Mouse (Mus musculus) thymus, postnatal 36 days (tissue): Measurements from ENCODE around the gene Lifr.

Experiments used
- DNase-seq, 2 experiments: peaks; one replicate each; pipeline ENCODE4 v3.0.0; 2022; ENCODE audit warnings: mixed read lengths in 2 of 2

The Lifr gene

GRCm38 (mm10) chr15:7207292-7207691 is 116.9 kb downstream of the Lifr start:
- DNase-seq: no peak

DNA sequence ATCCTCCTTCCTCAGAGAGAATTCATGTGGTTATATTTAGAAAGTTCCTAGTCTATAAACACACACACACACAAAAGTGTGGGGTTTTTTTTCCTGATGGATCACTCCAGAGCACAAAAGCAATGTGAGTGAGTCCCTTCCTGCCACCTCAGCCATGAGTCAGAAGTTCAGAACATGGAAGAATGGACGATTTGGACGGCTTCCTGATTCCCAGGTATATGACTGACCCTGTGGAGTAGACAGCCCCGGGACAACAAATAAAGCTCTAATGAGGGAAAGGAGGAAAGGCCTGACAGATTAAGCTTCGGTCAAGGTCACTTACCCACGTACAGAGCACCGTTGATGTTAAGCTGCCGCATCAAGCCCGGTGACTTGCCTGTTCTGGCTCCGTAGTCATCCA is 117.8 kb downstream of the Lifr start:
- no peak for DNase-seq

DNA sequence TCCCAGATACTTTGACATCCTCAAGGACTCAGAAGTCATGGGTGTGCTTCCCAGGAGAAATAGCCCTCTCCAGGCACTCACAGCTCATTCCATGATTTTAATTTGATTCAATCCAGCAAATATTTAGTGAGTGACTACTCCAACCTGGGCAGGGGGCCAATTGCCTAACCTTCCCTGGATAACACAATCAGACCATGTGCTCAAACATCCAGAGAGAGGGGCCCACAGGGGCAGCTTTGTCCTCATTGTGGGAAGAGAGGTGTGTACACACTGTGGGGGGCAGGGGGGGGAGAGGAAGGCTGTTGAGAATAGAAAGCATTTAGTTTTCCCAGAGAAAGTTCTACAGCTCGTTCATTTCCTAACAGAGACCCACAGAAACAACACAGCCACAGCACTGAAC is 123.3 kb downstream of the Lifr start:
- no peak for DNase-seq

- no peak for DNase-seq
Measured at GRCm38 (mm10) chr15:7215845-7216244, 125.4 kb downstream of the Lifr start.

- DNase-seq: peak; percentile 3 to 10
Measured at GRCm38 (mm10) chr15:7216581-7217272, 126.3 kb downstream of the Lifr start.

DNA sequence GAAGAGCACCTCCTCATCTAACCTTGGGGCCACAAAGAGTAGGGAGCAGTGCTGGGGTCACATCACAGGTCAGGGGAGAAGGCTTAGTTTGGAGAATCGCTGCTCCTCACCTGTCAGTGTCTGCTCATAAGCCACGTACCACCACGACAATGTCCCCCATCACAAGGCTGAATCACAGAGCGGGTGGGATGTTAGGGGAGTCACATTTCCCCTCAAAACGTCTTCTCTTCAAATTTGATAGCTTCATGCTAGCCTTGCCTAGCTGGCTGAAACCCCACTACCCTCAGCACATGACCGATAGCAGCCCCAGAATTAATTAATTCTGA is 126.8 kb downstream of the Lifr start:
- no peak for DNase-seq

- no peak for DNase-seq
Measured at GRCm38 (mm10) chr15:7222809-7223208, 132.4 kb downstream of the Lifr start.

DNA sequence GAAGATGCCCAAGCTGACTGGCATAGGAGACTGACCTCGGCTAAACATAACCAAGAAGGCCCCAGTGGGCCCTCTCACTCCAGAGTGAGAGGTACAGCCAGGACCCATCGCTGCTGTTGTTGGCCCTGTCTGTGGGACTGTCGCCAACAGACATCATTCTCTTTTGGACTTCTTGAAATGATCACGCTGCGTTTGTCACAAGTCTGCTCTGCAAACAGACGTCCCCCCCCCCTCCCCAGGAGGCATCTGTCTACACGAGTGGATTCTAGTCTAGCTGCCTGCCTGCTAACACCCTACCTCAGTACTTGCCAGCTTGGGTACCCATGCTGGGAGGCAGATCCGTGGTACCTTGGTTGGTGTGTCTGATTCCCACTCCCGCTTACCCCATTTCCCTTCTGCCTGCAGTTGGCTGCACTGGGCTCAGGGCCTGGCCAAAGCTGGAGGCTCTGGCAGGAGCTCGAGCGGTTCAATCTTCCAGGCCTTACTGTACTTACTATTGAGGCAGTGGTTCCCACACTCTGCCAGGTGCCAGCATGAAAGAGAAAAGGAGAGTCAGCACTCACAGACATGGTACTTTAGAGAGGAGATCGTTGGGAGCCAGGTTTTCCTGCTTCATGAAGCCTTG is 133.8 kb downstream of the Lifr start:
- DNase-seq: no peak

DNA sequence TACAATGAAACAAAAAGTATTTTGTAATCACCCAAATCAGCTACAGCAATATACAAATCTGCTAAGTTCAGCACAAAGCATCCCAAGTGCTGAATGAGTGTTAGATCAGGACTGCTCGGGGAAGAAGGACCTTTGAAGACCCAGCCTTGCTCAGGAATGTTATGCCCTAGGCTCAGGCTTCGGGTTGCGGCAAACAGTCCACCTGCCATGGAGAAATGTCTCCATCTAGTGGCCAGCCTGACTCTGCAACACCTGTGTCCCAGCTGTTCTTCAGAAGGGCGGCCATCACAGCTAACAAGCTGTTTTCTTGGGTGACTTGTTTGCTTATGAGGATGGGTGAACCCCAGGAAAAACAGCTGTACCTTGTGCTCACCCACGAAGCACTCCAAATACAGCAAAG is 135.8 kb downstream of the Lifr start:
- peak; percentile 31 to 35 for DNase-seq

DNA sequence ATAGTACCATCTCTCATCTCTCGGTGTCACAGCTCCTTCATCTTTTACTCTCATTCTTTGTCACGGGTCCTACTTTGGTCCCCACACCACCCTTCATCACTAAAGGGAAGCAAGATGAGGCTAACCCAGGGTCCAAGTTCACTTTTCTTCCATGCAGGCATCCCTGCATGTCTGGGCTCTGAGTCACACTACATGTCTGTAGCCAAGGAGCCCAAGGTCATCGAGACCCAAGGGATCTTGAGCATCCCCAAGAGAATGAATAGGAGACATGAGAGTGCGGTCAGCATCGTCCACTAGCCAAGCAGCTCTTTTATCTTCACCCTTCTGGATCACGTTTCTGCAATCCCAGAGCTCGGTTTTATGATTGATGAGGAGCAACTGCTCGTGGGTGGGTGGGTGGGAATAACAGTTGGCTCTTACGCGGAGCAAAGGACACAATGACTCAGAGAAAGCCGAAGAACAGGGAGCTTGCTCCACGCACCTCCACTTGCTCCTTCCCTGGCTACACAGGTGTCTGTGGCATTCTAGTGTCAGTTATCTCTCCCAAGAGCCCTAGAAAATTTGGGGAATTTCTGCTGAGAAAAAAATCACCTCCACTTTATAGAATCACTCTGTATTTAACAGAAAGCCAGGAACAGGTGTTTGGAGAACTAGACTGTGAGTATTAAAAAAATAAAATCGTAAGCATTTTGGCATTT is 143.1 kb downstream of the Lifr start:
- DNase-seq: no peak

- no peak for DNase-seq
Measured at GRCm38 (mm10) chr15:7239904-7240303, 149.5 kb downstream of the Lifr start.

- no peak for DNase-seq
Measured at GRCm38 (mm10) chr15:7240950-7241349, 150.5 kb downstream of the Lifr start.

DNA sequence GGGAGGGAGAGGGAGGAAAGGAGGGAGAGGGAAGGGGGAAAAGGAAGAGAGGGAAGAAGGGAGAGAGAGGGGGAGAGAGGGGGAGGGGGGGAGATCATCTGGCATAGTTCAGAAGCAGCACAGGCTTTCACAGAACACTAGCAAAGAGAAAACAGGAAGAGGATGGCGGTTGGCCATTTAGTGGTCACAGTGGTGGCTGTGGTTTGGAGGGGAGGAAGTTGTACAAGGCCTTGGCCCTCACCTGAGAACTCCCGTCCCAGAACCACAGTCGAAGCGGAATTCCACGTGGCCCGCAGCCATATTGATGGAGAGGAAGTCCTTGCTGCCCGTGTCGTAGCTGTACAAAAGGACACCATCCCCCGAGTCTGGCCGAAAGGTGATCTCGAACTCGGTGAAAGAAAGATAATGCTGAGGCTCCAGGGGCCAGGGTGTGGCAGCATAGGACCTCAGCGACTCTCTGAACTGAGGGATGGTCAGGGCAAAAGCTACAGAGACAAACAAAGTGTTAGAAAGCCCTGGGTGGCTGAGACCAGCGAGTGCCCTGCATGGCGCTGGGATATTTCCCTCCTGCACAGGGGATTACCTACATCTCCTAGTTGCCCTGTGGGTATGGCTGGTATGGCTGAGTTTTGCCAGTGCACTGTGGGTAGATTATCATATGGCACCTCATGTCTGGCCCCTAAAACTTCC is 151.9 kb downstream of the Lifr start:
- no peak for DNase-seq
